Mouse (Mus musculus): ENCODE data around the gene Gm20388. TPM values are rescaled to one million over a fixed set of nuclear protein-coding genes. Genes with fewer than 3 reads are reported as not detected.
A peak's percentile ranks its signal among the peaks of the same experiment; 100 is the strongest.
"Not testable (repeated sequence)": the region's sequence is repeated elsewhere in the genome, so short reads cannot be mapped to it uniquely, and the experiment has no call there.

The Gm20388 gene
- total RNA-seq, 2 experiments from 2014 or later = 12.7 TPM; not detected in 1

GRCm38 (mm10) chr8:122610612-122611277 is 2700.1 kb downstream of the Gm20388 start:
- peak in 1 of 2 experiments; percentile 32 for DNase-seq

GRCm38 (mm10) chr8:122611295-122612133 is 2700.9 kb downstream of the Gm20388 start, which contains the start of the genes Galns and Trappc2l:
Gene Galns (minus strand): TSS chr8:122611463.
Gene Trappc2l (plus strand): TSS chr8:122611640.
- DNase-seq = peak; percentile 92 to 94

- DNase-seq = no peak
These were observed 2705.7 kb downstream of the Gm20388 start for GRCm38 (mm10) chr8:122616181-122616905.

GRCm38 (mm10) chr8:122617947-122618546 is 2707.4 kb downstream of the Gm20388 start:
- DNase-seq = peak; percentile 56 to 74

GRCm38 (mm10) chr8:122618660-122619378 is 2708.2 kb downstream of the Gm20388 start:
- no peak for DNase-seq

GRCm38 (mm10) chr8:122620446-122620845 is 2709.8 kb downstream of the Gm20388 start:
- DNase-seq = no peak

GRCm38 (mm10) chr8:122622727-122623126 is 2712.1 kb downstream of the Gm20388 start, which contains the start of gene Pabpn1l:
Gene Pabpn1l (minus strand): TSS chr8:122622739.
- no peak for DNase-seq

GRCm38 (mm10) chr8:122623844-122624642 is 2713.4 kb downstream of the Gm20388 start:
- DNase-seq = no peak

GRCm38 (mm10) chr8:122624653-122625052 is 2714.0 kb downstream of the Gm20388 start:
- no peak for DNase-seq

- DNase-seq = no peak
These were observed 2715.2 kb downstream of the Gm20388 start for GRCm38 (mm10) chr8:122625811-122626210.

- DNase-seq = no peak
These were observed 2716.3 kb downstream of the Gm20388 start for GRCm38 (mm10) chr8:122626896-122627295.

GRCm38 (mm10) chr8:122629388-122629787 is 2718.7 kb downstream of the Gm20388 start:
- DNase-seq = no peak

- no peak for DNase-seq
These were observed 2720.1 kb downstream of the Gm20388 start for GRCm38 (mm10) chr8:122630696-122631095.

GRCm38 (mm10) chr8:122632134-122632533 is 2721.5 kb downstream of the Gm20388 start:
- not testable (repeated sequence) for DNase-seq

GRCm38 (mm10) chr8:122633205-122633604 is 2722.6 kb downstream of the Gm20388 start:
- DNase-seq = no peak

GRCm38 (mm10) chr8:122635878-122636802 is 2725.5 kb downstream of the Gm20388 start:
- DNase-seq = no peak

GRCm38 (mm10) chr8:122636803-122637175 is 2726.1 kb downstream of the Gm20388 start:
- no peak for DNase-seq

GRCm38 (mm10) chr8:122637230-122637629 is 2726.6 kb downstream of the Gm20388 start:
- DNase-seq = no peak

GRCm38 (mm10) chr8:122638601-122639000 is 2728.0 kb downstream of the Gm20388 start:
- no peak for DNase-seq
